Mouse (Mus musculus): Measurements from ENCODE around the gene Taf15. TPM values are rescaled to one million over a fixed set of nuclear protein-coding genes. Genes with fewer than 3 reads are reported as not detected.

The Taf15 gene
- polyA plus RNA-seq, 1 experiment from 2014 or later, result 13.7 TPM

GRCm38 (mm10) chr11:83517153-83517552 is 44.3 kb downstream of the Taf15 start:
- Histone ChIP-seq H3K4me1 (ENCODE audit: control insufficient read depth, insufficient read depth, low read length) (no peaks in the 10 kb centered on the region), H3K9me3 (ENCODE audit: control insufficient read depth, low read length) (no peaks in the 10 kb centered on the region), H3K4me2 (ENCODE audit: low read length) (no peak overlapping the region), H3K27me3 (ENCODE audit: control insufficient read depth, insufficient read depth, low read length) (no peaks in the 10 kb centered on the region), H3K9ac (replicated peaks; ENCODE audit: low read length) (no peak overlapping the region), H3K27ac (replicated peaks; ENCODE audit: low read depth, low read length) (no peak overlapping the region), H3K36me3 (ENCODE audit: control insufficient read depth, insufficient read depth, low read length) (0 out of 2 replicates have a peak, but pooled peaks cover 6% of the 10 kb centered on the region), H3K4me3 (replicated peaks; ENCODE audit: low read depth, low read length) (no peak overlapping the region)
- no peak for DNase-seq
- ATAC-seq (ENCODE audit: low FRiP score, low TSS enrichment), result no peak

GRCm38 (mm10) chr11:83518371-83518770 is 45.5 kb downstream of the Taf15 start:
- H3K4me1 ChIP-seq (ENCODE audit: control insufficient read depth, insufficient read depth, low read length), result no peaks in the 10 kb centered on the region
- H3K27ac ChIP-seq (replicated peaks; ENCODE audit: low read depth, low read length), result no peak overlapping the region
- WGBS, result 67% methylated on average over 6 of the region's 6 CpGs
- H3K27me3 ChIP-seq (ENCODE audit: control insufficient read depth, insufficient read depth, low read length), result no peaks in the 10 kb centered on the region
- no peak overlapping the region for H3K4me2 ChIP-seq (ENCODE audit: low read length)
- H3K36me3 ChIP-seq (ENCODE audit: control insufficient read depth, insufficient read depth, low read length), result 0 out of 2 replicates have a peak, but pooled peaks cover 6% of the 10 kb centered on the region
- H3K9me3 ChIP-seq (ENCODE audit: control insufficient read depth, low read length), result no peaks in the 10 kb centered on the region
- no peak overlapping the region for H3K9ac ChIP-seq (replicated peaks; ENCODE audit: low read length)
- no peak for DNase-seq
- no peak for ATAC-seq (ENCODE audit: low FRiP score, low TSS enrichment)
- H3K4me3 ChIP-seq (replicated peaks; ENCODE audit: low read depth, low read length), result no peak overlapping the region

DNA sequence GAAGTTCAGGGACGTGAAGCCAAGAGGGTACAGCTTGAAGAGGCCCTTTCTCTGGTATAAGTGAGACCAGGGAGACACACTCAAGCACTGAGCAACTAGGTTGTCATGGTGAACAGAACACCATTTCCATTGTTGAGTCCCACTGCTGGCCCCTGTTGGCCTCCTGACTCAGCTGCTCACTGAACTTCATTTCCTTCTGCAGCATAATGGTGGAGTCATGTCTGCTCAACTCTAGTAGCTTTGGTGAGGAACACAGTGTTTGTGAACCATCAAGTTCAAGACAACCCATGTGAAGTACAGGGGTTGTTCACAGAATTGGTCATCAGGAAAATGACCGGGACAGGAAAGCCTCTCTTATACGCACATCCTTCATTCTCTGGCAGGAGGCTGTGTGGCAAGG is 49.2 kb downstream of the Taf15 start, which contains the start of gene Heatr9:
Gene Heatr9, minus strand, starts transcription at position 101 of the 400 bp plus-strand sequence.
- DNase-seq (no peak), ATAC-seq (ENCODE audit: low FRiP score, low TSS enrichment) (no peak)
- Histone ChIP-seq H3K27me3 (ENCODE audit: control insufficient read depth, insufficient read depth, low read length) (no peaks in the 10 kb centered on the region), H3K4me2 (ENCODE audit: low read length) (no peak within 1 kb of the TSS), H3K9me3 (ENCODE audit: control insufficient read depth, low read length) (no peaks in the 10 kb centered on the region), H3K9ac (replicated peaks; ENCODE audit: low read length) (no peak within 1 kb of the TSS), H3K27ac (replicated peaks; ENCODE audit: low read depth, low read length) (no peak within 1 kb of the TSS), H3K4me1 (ENCODE audit: control insufficient read depth, insufficient read depth, low read length) (no peaks in the 10 kb centered on the region), H3K36me3 (ENCODE audit: control insufficient read depth, insufficient read depth, low read length) (0 out of 2 replicates have a peak, but pooled peaks cover 6% of the 10 kb centered on the region), H3K4me3 (replicated peaks; ENCODE audit: low read depth, low read length) (no peak within 1 kb of the TSS)
- whole genome bisulfite sequencing, result 91% methylated on average over 3 of the region's 3 CpGs

GRCm38 (mm10) chr11:83529024-83529423 is 56.1 kb downstream of the Taf15 start:
- Histone ChIP-seq H3K9ac (replicated peaks; ENCODE audit: low read length) (no peak overlapping the region), H3K27ac (replicated peaks; ENCODE audit: low read depth, low read length) (no peak overlapping the region), H3K4me2 (ENCODE audit: low read length) (no peak overlapping the region), H3K9me3 (ENCODE audit: control insufficient read depth, low read length) (no peaks in the 10 kb centered on the region), H3K4me3 (replicated peaks; ENCODE audit: low read depth, low read length) (no peak overlapping the region), H3K4me1 (ENCODE audit: control insufficient read depth, insufficient read depth, low read length) (no peaks in the 10 kb centered on the region), H3K36me3 (ENCODE audit: control insufficient read depth, insufficient read depth, low read length) (no peaks in the 10 kb centered on the region), H3K27me3 (ENCODE audit: control insufficient read depth, insufficient read depth, low read length) (no peaks in the 10 kb centered on the region)
- no peak for DNase-seq
- no peak for ATAC-seq (ENCODE audit: low FRiP score, low TSS enrichment)
- 70% methylated on average over 12 of the region's 12 CpGs for WGBS

DNA sequence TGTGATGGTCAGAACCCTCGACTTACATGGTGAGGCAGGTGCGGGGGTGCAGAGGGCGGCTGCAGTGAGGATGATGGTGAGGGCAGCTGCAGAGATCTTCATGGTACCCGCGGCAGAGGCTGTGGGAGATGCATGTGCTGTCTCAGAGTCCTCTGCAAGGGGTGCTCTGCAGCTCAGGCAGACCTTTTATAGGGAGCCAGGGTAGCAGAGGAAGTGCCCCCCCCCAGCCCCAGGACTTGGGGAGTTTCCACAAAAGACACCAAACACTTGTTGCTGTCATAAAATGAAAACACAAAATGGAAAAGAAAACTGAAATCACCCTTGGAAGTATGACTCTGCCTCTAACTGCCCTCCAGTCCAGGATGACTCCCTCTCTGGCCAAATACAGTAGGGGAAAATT is 57.5 kb downstream of the Taf15 start, which contains the start of gene Ccl5:
Gene Ccl5, minus strand, starts transcription at position 159 of the 400 bp plus-strand sequence.
- no peaks in the 10 kb centered on the region for H3K36me3 ChIP-seq (ENCODE audit: control insufficient read depth, insufficient read depth, low read length)
- 92% methylated on average over 5 of the region's 5 CpGs for WGBS
- no peak within 1 kb of the TSS for H3K27ac ChIP-seq (replicated peaks; ENCODE audit: low read depth, low read length)
- no peaks in the 10 kb centered on the region for H3K27me3 ChIP-seq (ENCODE audit: control insufficient read depth, insufficient read depth, low read length)
- no peaks in the 10 kb centered on the region for H3K4me1 ChIP-seq (ENCODE audit: control insufficient read depth, insufficient read depth, low read length)
- no peak within 1 kb of the TSS for H3K9ac ChIP-seq (replicated peaks; ENCODE audit: low read length)
- H3K9me3 ChIP-seq (ENCODE audit: control insufficient read depth, low read length), result no peaks in the 10 kb centered on the region
- ATAC-seq (ENCODE audit: low FRiP score, low TSS enrichment), result no peak
- DNase-seq, result no peak
- no peak within 1 kb of the TSS for H3K4me3 ChIP-seq (replicated peaks; ENCODE audit: low read depth, low read length)
- no peak within 1 kb of the TSS for H3K4me2 ChIP-seq (ENCODE audit: low read length)

DNA sequence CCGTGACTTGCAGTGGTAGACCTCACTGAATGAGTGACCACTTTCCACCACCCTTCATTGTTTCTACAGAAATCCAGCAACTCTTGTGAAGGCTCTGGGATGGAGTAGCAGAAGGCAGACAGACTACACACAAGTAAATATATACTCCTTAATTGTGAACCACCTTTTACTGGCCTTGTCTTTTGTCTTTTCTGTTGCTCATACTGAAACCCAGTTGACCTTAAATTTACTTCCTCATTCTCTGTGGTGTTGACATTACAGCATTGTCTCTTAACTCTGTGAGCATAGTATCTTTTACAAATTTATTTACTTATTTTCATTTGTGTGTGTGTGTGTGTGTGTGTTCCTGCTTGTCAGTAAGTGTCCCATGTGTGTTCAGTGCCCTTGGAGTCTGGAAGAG is 60.3 kb downstream of the Taf15 start:
- DNase-seq, result no peak
- no peaks in the 10 kb centered on the region for H3K9me3 ChIP-seq (ENCODE audit: control insufficient read depth, low read length)
- WGBS, result 93% methylated on average over 1 of the region's 1 CpGs
- ATAC-seq (ENCODE audit: low FRiP score, low TSS enrichment), result no peak
- no peaks in the 10 kb centered on the region for H3K27me3 ChIP-seq (ENCODE audit: control insufficient read depth, insufficient read depth, low read length)
- no peak overlapping the region for H3K9ac ChIP-seq (replicated peaks; ENCODE audit: low read length)
- no peak overlapping the region for H3K27ac ChIP-seq (replicated peaks; ENCODE audit: low read depth, low read length)
- H3K4me3 ChIP-seq (replicated peaks; ENCODE audit: low read depth, low read length), result no peak overlapping the region
- H3K36me3 ChIP-seq (ENCODE audit: control insufficient read depth, insufficient read depth, low read length), result no peaks in the 10 kb centered on the region
- no peak overlapping the region for H3K4me2 ChIP-seq (ENCODE audit: low read length)
- no peaks in the 10 kb centered on the region for H3K4me1 ChIP-seq (ENCODE audit: control insufficient read depth, insufficient read depth, low read length)

DNA sequence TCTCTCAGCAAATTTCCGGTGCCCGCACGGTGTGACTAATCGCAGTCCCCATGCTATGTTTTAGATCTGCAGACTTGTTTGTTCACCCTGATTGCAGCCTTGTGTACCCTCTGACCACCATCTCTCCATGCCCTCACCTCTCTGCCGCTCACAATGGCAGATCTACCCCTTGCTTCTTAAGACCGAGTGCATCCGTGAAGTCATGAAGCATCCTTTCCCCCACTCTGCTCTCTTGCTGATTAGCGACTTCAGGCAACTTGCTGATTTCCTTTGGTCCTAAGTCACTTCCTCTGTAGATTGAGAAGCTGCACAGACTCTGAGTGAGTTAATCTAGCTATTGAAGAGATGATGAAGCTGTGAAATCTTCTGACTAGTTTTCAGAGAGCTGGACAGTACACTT is 61.3 kb downstream of the Taf15 start:
- Histone ChIP-seq H3K9me3 (ENCODE audit: control insufficient read depth, low read length) (no peaks in the 10 kb centered on the region), H3K36me3 (ENCODE audit: control insufficient read depth, insufficient read depth, low read length) (no peaks in the 10 kb centered on the region), H3K27me3 (ENCODE audit: control insufficient read depth, insufficient read depth, low read length) (no peaks in the 10 kb centered on the region), H3K27ac (replicated peaks; ENCODE audit: low read depth, low read length) (no peak overlapping the region), H3K4me2 (ENCODE audit: low read length) (no peak overlapping the region), H3K9ac (replicated peaks; ENCODE audit: low read length) (no peak overlapping the region), H3K4me3 (replicated peaks; ENCODE audit: low read depth, low read length) (no peak overlapping the region), H3K4me1 (ENCODE audit: control insufficient read depth, insufficient read depth, low read length) (no peaks in the 10 kb centered on the region)
- WGBS, result 84% methylated on average over 8 of the region's 8 CpGs
- DNase-seq (no peak), ATAC-seq (ENCODE audit: low FRiP score, low TSS enrichment) (no peak)

GRCm38 (mm10) chr11:83534609-83535423 is 61.9 kb downstream of the Taf15 start:
- Histone ChIP-seq H3K4me2 (ENCODE audit: low read length) (no peak overlapping the region), H3K27me3 (ENCODE audit: control insufficient read depth, insufficient read depth, low read length) (no peaks in the 10 kb centered on the region), H3K27ac (replicated peaks; ENCODE audit: low read depth, low read length) (no peak overlapping the region), H3K4me3 (replicated peaks; ENCODE audit: low read depth, low read length) (no peak overlapping the region), H3K36me3 (ENCODE audit: control insufficient read depth, insufficient read depth, low read length) (no peaks in the 10 kb centered on the region), H3K4me1 (ENCODE audit: control insufficient read depth, insufficient read depth, low read length) (no peaks in the 10 kb centered on the region), H3K9ac (replicated peaks; ENCODE audit: low read length) (no peak overlapping the region), H3K9me3 (ENCODE audit: control insufficient read depth, low read length) (no peaks in the 10 kb centered on the region)
- WGBS, result 58% methylated on average over 13 of the region's 13 CpGs
- ATAC-seq (ENCODE audit: low FRiP score, low TSS enrichment), result no peak
- DNase-seq, result peak; percentile 69

- H3K27ac ChIP-seq (replicated peaks; ENCODE audit: low read depth, low read length), result no peak overlapping the region
- 93% methylated on average over 3 of the region's 3 CpGs for WGBS
- no peaks in the 10 kb centered on the region for H3K36me3 ChIP-seq (ENCODE audit: control insufficient read depth, insufficient read depth, low read length)
- H3K4me2 ChIP-seq (ENCODE audit: low read length), result no peak overlapping the region
- no peaks in the 10 kb centered on the region for H3K27me3 ChIP-seq (ENCODE audit: control insufficient read depth, insufficient read depth, low read length)
- H3K9ac ChIP-seq (replicated peaks; ENCODE audit: low read length), result no peak overlapping the region
- no peak for DNase-seq
- no peak for ATAC-seq (ENCODE audit: low FRiP score, low TSS enrichment)
- H3K9me3 ChIP-seq (ENCODE audit: control insufficient read depth, low read length), result no peaks in the 10 kb centered on the region
- no peak overlapping the region for H3K4me3 ChIP-seq (replicated peaks; ENCODE audit: low read depth, low read length)
- H3K4me1 ChIP-seq (ENCODE audit: control insufficient read depth, insufficient read depth, low read length), result no peaks in the 10 kb centered on the region
Measured at GRCm38 (mm10) chr11:83536831-83537230, 63.9 kb downstream of the Taf15 start.

Measured in midbrain, embryonic 14.5 days (tissue).